Mouse (Mus musculus) erythroblast, adult 5-6 weeks (primary cell): ENCODE measurements at regions not wholly inside any gene's neighbourhood (a gene's known extent, or its start where the extent isn't known, plus 50 kb on each side); places are given as distances from the start of the nearest gene placed in this dataset.

Experiments
- ATAC-seq: replicated peaks from 2 replicates; pipeline ENCODE4 v1.8.0; 2016; ENCODE audit warnings: moderate number of reproducible peaks, mild to moderate bottlenecking, moderate TSS enrichment, inconsistent platforms; ENCODE audit not compliant: poor library complexity, low FRiP score, severe bottlenecking

DNA sequence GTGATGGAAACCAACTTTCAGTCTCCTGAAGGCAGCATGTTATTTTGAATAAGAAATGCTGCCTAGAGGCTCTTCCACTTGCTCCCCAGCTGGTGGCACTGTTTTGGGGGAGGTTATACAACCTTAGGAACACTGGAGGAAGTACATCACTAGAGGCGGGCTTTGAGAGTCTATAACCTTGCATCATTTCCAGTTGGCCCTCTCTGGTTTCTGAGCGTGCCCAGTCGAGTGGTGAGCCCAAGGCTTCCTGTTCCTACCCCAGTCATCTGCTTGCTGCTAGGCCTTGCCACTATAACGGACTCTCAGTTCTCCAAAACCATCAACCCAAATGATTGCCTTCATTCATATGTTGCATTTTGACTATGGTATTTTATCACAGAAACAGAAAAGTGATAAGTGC is 302.5 kb upstream of the Hs6st1 start:
- no peak for ATAC-seq

DNA sequence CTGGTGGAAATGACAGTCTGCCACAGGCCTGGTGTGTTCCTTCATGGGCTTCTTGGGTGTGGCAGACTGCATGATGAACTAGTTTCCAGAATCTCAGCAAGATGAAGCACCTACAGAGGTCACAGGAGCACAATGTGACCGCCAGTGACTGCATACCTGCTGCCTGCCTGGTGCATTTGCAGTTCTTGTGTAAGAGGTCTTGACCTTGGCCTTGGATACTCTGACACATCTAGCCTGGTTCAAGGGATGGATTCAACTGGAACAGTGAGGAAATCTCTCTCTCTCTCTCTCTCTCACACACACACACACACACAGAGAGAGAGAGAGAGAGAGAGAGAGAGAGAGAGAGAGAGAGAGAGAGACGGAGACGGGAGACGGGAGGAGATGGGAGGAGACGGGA is 301.9 kb upstream of the Hs6st1 start:
- no peak for ATAC-seq

GRCm38 (mm10) chr1:35772567-35772966 is 295.6 kb upstream of the Hs6st1 start:
- ATAC-seq, result no peak

DNA sequence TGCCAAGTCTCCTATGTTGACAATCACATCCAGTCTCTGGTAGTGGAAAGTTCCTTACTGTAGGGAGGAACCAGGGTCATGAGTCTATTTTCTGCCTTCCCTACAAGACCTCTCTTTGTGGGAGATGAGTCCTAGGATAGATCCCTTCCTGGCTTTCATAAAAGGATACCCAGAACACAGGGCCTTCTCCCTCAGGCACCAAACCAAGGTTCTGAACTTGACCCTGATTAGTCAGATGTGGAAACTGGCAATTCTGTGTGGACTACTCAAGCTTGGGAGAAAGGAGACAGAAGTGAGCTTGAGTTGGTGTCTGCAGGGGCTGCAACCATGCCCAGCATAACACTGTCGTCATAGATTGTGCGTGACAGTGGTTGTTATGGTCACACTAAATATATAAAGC is 293.6 kb upstream of the Hs6st1 start:
- ATAC-seq, result no peak

- no peak for ATAC-seq
These were observed 285.5 kb upstream of the Hs6st1 start for GRCm38 (mm10) chr1:35782668-35783067.

GRCm38 (mm10) chr1:35783427-35783826 is 284.8 kb upstream of the Hs6st1 start:
- no peak for ATAC-seq

DNA sequence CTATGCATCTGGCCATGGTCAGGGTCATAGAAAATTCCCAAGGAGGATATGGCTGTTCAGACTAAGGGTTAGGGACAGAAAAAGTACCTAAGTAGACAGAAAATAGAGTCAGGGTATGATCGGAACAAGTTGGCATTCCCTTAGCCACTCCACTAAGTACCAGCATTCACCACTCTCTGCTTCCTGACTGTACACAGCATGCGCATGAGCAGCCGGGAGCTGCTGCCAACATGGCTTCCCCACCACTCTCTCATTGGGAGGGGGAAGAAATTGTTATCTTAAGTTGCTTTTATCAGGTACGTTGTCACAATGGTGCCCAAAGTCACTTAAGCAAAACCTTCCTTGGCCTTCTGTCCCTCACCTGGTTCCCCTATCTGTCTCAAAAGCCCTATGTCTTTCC is 282.0 kb upstream of the Hs6st1 start:
- no peak for ATAC-seq

- ATAC-seq, result no peak
These were observed 281.5 kb upstream of the Hs6st1 start for GRCm38 (mm10) chr1:35786668-35787213.

DNA sequence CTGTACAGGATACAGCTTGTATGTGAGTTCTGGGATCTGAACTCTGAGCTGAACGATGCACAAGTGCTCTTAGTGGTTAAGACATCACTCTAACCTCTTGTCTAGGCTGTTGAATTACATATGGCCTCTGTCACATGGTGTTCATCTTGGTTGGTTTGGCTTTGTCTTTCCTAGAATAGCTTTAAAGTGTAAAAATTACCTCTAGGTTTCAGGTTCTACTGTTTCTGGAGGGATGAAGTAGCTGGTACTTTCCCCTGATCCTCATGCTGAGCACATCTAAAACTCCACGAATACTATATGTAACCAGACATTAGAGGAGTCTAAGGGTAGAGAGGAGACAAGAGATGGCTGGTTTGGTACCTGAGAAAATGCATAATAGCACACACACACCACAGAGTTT is 271.1 kb upstream of the Hs6st1 start:
- ATAC-seq, result no peak

DNA sequence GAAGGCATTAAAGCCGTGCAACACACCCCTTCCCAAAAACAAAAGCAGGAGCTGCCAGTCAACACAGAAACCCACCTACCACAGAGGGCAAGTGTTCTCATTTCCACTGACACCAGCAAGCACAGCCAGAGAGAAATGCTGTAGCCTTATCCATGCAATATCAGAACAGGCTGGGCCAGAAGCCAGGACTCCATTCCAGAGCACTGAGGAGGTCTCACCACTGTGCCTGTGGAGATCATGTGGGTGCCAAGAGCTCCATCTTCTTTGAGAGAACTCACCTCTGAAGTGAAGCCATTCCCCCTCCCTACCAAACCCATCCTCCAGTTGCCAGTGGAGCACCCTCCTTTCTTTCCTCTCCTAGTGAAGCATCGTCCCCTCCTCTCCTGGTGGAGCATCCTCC is 270.7 kb upstream of the Hs6st1 start:
- no peak for ATAC-seq

DNA sequence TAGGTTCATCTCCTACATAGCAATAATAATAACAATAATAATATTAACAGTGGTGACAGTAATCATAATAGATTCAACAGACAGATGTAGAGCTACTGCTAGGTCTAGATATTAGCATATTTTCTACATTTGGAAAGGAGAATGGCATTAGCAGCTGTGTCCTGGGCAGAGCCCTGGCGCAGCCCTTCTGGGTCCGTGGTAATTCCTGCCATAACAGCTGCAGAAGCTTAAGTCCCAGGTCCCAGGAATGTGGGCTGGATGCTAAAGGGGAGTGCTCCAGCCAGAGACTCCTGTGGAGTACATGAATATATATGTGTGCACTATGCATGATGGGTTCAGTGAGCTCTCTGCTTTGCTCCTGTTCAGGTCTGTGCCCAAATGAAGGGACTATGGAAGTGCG is 262.7 kb upstream of the Hs6st1 start:
- ATAC-seq, result no peak

- no peak for ATAC-seq
These were observed 261.9 kb upstream of the Hs6st1 start for GRCm38 (mm10) chr1:35806329-35806728.

DNA sequence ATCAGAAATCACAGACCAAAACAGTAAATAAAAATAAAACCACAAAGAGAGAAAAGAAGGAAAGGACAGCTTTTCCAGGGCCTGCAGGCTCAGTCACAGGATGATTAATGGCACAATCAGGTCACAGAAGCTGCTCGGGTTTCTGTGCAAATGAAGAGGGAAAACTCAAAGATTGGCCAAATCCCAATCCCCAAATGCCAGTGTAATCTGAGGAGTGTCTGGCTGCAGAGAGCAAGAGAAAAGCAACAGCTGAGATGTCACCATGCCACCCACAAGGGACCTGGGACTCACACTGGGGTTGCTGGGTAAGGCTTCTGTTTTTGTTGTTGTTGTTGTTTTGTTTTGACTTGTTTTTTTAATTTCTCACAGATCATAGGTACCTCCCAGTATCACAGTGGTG is 261.5 kb upstream of the Hs6st1 start:
- ATAC-seq, result no peak

- no peak for ATAC-seq
These were observed 259.3 kb upstream of the Hs6st1 start for GRCm38 (mm10) chr1:35808894-35809293.

- no peak for ATAC-seq
These were observed 258.9 kb upstream of the Hs6st1 start for GRCm38 (mm10) chr1:35809341-35809740.

DNA sequence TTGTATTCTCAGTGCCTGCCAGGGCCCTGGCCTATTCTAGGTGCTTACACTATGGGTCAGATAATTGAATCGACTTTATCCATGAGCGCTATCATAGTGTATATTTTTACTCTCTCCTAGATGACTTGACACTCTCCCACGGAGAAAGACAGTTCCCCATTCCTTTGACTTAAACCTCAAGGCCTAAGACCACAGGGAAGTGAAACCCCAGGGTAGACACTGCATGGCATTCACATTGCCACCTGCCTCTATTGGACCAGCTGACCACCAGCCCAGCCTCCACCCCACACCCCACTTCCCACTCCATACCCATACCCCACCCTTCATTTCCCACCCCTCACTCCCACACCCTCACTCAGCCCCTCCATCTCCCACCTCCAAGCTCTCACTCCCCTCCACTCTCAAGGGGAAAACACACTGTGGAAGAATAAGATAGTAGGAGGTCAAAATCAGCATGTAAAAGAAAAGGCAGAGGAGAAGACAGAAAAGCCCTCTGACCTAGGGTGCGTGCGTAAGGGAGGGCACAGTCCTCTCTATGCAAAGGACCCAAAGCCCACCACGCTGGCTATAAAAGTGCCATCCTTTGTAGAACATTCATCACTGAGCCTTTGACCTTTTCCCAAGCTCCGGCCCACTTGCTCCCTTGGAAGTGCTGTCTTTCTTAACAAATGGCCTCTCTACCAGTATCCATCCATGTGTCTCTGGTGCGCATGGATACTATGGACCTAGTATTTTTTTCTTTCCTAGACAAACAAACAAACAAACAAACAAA is 257.4 kb upstream of the Hs6st1 start:
- no peak for ATAC-seq

DNA sequence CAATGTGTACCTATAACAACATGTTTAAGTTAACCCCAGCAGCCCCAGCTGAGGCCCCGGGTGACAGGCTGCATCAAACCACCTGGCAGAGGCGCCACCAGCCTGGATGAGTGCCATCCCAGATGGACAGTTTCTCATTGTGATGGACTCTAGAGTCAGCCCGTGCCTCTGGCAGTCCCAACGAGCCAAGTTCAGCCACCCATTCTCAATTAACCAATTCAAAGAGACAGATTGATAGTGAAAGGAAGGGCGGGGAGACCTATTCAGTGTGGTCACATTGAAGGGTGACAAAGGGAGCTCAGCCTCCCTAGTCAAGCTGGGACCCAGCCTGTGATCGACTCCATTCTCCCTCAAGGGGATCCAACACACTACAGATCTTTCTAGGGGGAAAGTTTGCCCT is 256.8 kb upstream of the Hs6st1 start:
- no peak for ATAC-seq

GRCm38 (mm10) chr1:35811795-35812194 is 256.4 kb upstream of the Hs6st1 start:
- ATAC-seq, result no peak

- ATAC-seq, result no peak
These were observed 254.6 kb upstream of the Hs6st1 start for GRCm38 (mm10) chr1:35813625-35814024.

- ATAC-seq, result no peak
These were observed 254.0 kb upstream of the Hs6st1 start for GRCm38 (mm10) chr1:35814207-35814606.

- ATAC-seq, result no peak
These were observed 253.4 kb upstream of the Hs6st1 start for GRCm38 (mm10) chr1:35814751-35815150.

DNA sequence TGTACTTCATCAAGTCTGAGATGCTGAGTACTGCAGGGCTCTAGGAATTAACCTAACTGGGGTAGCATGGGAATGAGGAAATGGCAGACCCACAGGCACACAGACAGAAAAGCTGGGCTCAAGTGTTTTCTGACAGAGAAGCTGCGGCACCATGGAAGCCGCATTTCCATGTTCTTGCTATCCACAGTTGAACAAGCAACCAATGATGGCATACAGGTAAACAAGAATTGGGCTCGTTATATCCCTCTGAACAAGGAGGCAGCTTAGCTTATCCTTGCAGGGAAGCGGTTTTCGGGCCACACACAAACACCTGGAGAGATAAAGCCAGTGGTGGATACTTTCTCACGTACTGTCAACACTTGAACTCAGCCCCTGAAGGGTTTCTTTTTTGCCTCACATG is 246.4 kb upstream of the Hs6st1 start:
- ATAC-seq, result no peak
